Mouse (Mus musculus) granulocyte monocyte progenitor cell, adult 5-6 weeks (primary cell): ENCODE measurements around the gene Abr. TPM values are rescaled to one million over a fixed set of nuclear protein-coding genes. Genes with fewer than 3 reads are reported as not detected.

ENCODE experiments used
- ATAC-seq: replicated peaks from 2 replicates; pipeline ENCODE4 v1.8.0; 2016; ENCODE audit warnings: mild to moderate bottlenecking, moderate TSS enrichment, inconsistent platforms; ENCODE audit not compliant: poor library complexity, severe bottlenecking
- total RNA-seq, 2 experiments: library from RNA; stranded (forward) in 1 of 2; stranded (reverse) in 1 of 2; fragments of 200-712, 200-1000 nt in 1 of 2; fragments of >200 nt in 1 of 2; fragmentation: Nextera tagmentation in 1 of 2; gene quantifications; 2 replicates each; pipeline ENCODE4 v1.2.3; 2014 to 2017

The Abr gene
- 39.3 and 53.0 TPM in 2 replicates for total RNA-seq (2014; fragmentation: Nextera tagmentation)
- 48.2 and 54.3 TPM in 2 replicates for total RNA-seq (2017)

DNA sequence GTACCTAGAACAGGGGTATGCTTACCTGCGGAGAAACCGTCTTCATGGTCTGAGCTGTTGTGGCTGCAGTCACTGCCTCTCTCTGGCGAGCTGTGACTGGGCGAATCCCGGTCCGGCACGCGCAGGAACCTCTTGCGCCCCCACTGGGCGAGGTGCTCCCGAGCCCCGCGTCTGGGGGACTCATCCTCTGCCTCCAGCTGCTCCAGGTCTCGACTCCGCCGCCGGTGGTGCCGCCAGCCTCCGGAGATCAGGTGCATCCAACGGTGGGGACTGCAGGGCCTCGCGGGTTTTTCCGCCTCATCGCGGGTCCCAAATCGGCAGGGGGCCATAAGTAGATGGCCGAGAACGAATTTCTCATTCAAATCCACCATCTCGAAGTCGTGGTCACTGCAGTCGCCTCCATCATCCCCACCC is at the start of gene Abr:
Gene Abr, minus strand, starts transcription at position 163 of the 414 bp plus-strand sequence.
- ATAC-seq = peak; percentile 31

DNA sequence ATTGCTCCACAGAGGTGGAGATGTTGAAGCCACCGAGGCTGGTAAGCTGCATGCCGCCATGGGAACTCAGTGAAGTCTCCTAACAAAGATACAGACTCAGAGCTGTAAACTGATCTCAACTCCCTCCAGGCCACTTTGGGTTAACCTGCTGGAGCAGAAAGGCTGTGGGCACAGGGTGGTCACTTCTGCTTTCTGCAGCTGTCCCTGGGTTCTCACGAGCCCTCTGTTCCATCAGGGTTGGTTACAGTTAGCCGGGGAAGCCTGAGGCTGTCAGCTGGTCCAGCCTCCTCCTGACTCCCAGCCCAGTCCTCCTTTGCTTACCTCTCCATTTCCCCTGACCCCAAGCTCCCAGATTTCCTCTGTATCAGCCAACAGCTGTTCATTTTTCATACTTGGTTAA is 45.7 kb upstream of the Abr start:
- 0 out of 2 replicates have a peak, but pooled peaks have one; percentile 35 for ATAC-seq

GRCm38 (mm10) chr11:76666002-76666649 is 44.0 kb upstream of the Abr start:
- ATAC-seq = no peak

GRCm38 (mm10) chr11:76661790-76662468 is 39.8 kb upstream of the Abr start:
- ATAC-seq = no peak

GRCm38 (mm10) chr11:76659138-76659930 is 37.2 kb upstream of the Abr start:
- ATAC-seq = no peak

GRCm38 (mm10) chr11:76657450-76657970 is 35.4 kb upstream of the Abr start:
- ATAC-seq = no peak

DNA sequence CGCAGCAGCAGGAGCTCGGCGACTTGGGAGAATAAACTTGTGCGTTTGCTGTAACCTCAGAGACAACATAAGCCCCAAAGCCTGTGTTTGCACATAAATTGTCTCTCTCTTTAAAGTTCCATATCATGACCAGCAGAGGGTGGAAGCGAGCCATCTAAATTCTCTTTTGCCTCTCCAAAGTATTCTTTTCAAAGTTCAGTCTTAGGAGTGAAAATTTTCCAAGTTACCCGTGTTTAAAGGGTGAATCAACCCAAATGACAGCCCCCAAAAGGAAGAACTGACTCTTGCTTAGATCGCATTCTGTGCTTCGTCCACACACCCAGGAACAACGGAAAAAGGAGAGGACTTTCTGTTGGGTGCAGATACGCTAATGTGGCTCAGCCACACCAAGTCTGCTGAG is 33.0 kb upstream of the Abr start:
- ATAC-seq = no peak

- ATAC-seq = no peak
Measured at GRCm38 (mm10) chr11:76652838-76653334, 30.8 kb upstream of the Abr start.

GRCm38 (mm10) chr11:76650862-76651560 is 28.9 kb upstream of the Abr start:
- no peak for ATAC-seq

DNA sequence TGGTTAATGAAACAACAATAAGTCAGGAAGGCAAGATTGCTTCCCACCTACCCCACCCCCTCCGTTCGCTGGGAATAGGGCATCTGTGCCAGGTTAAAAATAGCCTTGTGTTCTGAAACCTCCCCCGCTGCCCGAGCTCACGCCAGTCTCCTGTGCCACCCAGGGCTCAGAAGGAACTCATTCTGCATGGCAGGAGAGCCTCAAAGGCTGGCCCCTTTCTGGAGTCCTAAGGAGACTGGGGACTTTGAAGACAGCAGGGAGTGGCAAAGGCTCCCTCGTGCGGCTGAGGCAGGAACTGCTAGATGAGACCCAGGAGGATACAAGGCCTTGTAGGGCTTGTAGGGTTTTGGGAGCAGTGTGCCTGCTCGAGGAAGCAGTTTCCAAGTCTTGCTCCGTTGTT is 25.4 kb upstream of the Abr start:
- peak; percentile 67 for ATAC-seq

DNA sequence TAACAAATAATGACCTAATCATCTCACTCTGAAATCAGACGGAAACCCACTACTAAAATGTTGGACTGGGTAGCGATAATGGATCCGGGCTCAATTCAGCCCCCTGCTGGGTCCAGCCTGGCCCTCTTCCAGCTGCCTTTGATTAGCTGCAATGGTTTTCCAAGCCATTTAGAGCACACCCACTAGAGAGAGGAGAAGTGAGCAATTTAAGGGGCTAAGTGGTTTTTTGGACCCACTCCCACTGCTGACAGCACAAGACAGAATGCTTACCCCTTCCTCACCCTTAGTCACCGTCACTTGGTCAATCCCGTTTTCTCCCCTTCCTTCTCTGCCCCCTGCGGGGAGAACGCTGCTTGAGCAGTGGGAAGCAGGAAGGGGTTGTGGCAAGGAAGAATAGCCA is 24.9 kb upstream of the Abr start:
- ATAC-seq = no peak

GRCm38 (mm10) chr11:76645955-76646354 is 23.8 kb upstream of the Abr start:
- peak; percentile 82 for ATAC-seq

DNA sequence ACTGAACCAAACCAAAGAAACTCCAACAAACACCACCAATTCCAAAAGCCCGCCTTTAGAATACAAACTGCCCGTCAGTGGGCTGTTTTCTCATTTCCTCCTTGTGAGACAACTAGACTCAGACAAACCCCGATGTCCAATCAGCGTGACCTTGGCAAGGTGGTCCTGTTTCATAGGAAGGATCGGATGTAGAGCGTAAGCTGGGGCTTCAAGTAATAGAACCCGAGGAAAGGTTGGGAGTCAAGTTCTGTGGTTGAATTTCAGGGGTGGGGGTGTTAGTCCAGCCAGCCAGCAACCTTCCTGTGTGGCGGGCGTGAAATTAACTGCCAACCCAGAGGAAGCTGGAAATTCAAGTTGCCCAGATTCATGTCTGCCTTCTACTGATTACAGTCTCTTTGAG is 22.9 kb upstream of the Abr start:
- 0 out of 2 replicates have a peak, but pooled peaks have one; percentile 20 for ATAC-seq

- ATAC-seq = no peak
Measured at GRCm38 (mm10) chr11:76644257-76644656, 22.1 kb upstream of the Abr start.

GRCm38 (mm10) chr11:76640231-76640630 is 18.1 kb upstream of the Abr start:
- no peak for ATAC-seq

- ATAC-seq = no peak
Measured at GRCm38 (mm10) chr11:76639269-76639985, 17.3 kb upstream of the Abr start.

DNA sequence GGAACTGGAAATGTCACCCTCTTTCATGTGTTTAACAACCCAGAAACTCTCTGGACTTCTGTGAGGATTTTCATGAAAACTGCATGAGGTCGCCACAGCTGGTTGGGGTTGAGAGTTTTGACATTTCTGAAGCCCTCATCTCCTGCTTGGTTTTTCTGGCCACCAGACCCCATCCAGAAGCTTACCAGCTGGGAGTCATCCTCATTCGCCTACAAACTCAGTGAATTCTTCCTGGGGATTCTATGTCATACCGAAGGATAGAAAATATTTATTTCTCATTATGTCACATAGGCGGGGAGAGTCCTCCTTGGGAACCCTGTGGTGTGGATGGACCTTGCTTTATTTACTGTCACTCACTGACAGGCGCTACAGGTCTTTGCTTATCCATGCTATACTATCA is 8.4 kb upstream of the Abr start:
- ATAC-seq = no peak

DNA sequence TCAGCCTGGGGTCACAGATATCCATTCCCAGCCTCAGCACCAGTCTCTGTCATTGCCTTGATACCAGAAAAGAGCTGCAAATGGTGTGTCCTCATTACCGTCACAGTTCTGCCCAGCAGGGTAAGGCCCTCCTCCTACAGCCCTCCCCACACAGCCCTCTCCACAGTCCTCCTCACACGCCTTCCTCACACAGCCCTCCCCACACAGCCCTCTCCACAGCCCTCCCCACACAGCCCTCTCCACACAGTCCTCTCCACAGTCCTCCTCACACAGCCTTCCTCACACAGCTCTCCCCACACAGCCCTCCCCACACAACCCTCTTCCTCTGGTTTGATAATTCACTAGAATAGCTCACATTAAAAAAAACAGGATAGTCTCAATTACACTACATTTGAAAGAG is 7.9 kb upstream of the Abr start:
- ATAC-seq = no peak

GRCm38 (mm10) chr11:76628613-76629012 is 6.5 kb upstream of the Abr start:
- ATAC-seq = peak; percentile 87
